Mouse (Mus musculus) cerebellum, adult 2 months (tissue): Measurements from ENCODE around the gene 1810013L24Rik.

Source experiments
- CTCF ChIP-seq: fragments of 200-500 bp; IDR thresholded peaks from 2 replicates; pipeline ENCODE4 v1.5.1; 2011; ENCODE audit warnings: low read depth, mild to moderate bottlenecking, control low read depth, low read length, moderate library complexity, borderline replicate concordance; ENCODE audit not compliant: insufficient read depth
- POLR2A ChIP-seq: fragments of 200-500 bp; IDR thresholded peaks from 2 replicates; pipeline ENCODE4 v1.6.1; 2011; ENCODE audit warnings: low read length, control low read depth, borderline replicate concordance; ENCODE audit not compliant: insufficient read depth

GRCm38 (mm10) chr16:8823661-8824060 lies 6.2 kb upstream of the 1810013L24Rik start:
- no peak for TF ChIP-seq POLR2A
- TF ChIP-seq CTCF = no peak
